Mouse (Mus musculus) cerebellum, adult 2 months (tissue): ENCODE measurements around the gene Chd3. TPM values are rescaled to one million over a fixed set of nuclear protein-coding genes. Genes with fewer than 3 reads are reported as not detected.

Experiments used
- DNase-seq, 2 experiments: peaks; one replicate each; pipeline ENCODE4 v3.0.0; 2021
- H3K27ac ChIP-seq: fragments of 200-500 bp; 2 replicates; pipeline ENCODE4 v1.5.1; 2012; ENCODE audit warnings: low read length, control low read depth, inconsistent platforms; ENCODE audit not compliant: insufficient read depth
- H3K27me3 ChIP-seq: fragments of 200-500 bp; 2 replicates; pipeline ENCODE4 v1.6.1; 2012; ENCODE audit warnings: inconsistent platforms, mild to moderate bottlenecking, low read length, moderate library complexity; ENCODE audit not compliant: control insufficient read depth, insufficient read depth
- H3K4me1 ChIP-seq: fragments of 200-500 bp; 2 replicates; pipeline ENCODE4 v1.6.1; 2011; ENCODE audit warnings: low read length; ENCODE audit not compliant: control insufficient read depth, insufficient read depth
- H3K4me3 ChIP-seq: fragments of 200-500 bp; replicated peaks from 2 replicates; pipeline ENCODE3; 2011; ENCODE audit warnings: mild to moderate bottlenecking, low read depth, low read length, control low read depth; ENCODE audit not compliant: insufficient read depth
- CTCF ChIP-seq: fragments of 200-500 bp; IDR thresholded peaks from 2 replicates; pipeline ENCODE4 v1.5.1; 2011; ENCODE audit warnings: low read depth, mild to moderate bottlenecking, control low read depth, low read length, moderate library complexity, borderline replicate concordance; ENCODE audit not compliant: insufficient read depth
- POLR2A ChIP-seq: fragments of 200-500 bp; IDR thresholded peaks from 2 replicates; pipeline ENCODE4 v1.6.1; 2011; ENCODE audit warnings: low read length, control low read depth, borderline replicate concordance; ENCODE audit not compliant: insufficient read depth
- WGBS: fragments of 180-500 bp; shearing (Covaris S2); methylation state at CpG from one replicate; pipeline ENCODE4 v1.1.7; 2018; 5-methylcytosine and 5-hydroxymethylcytosine counted together
- polyA plus RNA-seq: library from polyadenylated mRNA; depleted of rRNA; stranded (reverse); fragments of >200 nt; gene quantifications from 2 replicates; pipeline ENCODE4 v1.2.3, GENCODE M21; 2012

Gene Chd3
- polyA plus RNA-seq, 1 experiment, result 111 TPM

GRCm38 (mm10) chr11:69375646-69376045, 6.4 kb upstream of the Chd3 start:
- no peaks in the 10 kb centered on the region for H3K27me3 ChIP-seq
- H3K4me3 ChIP-seq, result no peak overlapping the region
- H3K27ac ChIP-seq, result no peak overlapping the region
- no peak for TF ChIP-seq POLR2A
- no peak for TF ChIP-seq CTCF
- H3K4me1 ChIP-seq, result peaks cover 17% of the 10 kb centered on the region
- WGBS, result 86% methylated on average over 4 of the region's 4 CpGs
- DNase-seq, result no peak

GRCm38 (mm10) chr11:69373223-69373965, 4.2 kb upstream of the Chd3 start:
- H3K27ac ChIP-seq, result no peak overlapping the region
- no peaks in the 10 kb centered on the region for H3K27me3 ChIP-seq
- H3K4me3 ChIP-seq, result no peak overlapping the region
- 94% methylated on average over 16 of the region's 16 CpGs for WGBS
- no peak for DNase-seq
- TF ChIP-seq POLR2A, result no peak
- no peak for TF ChIP-seq CTCF
- peaks cover 17% of the 10 kb centered on the region for H3K4me1 ChIP-seq

- H3K27me3 ChIP-seq, result no peaks in the 10 kb centered on the region
- DNase-seq, result no peak
- H3K4me1 ChIP-seq, result peaks cover 23% of the 10 kb centered on the region
- no peak overlapping the region for H3K4me3 ChIP-seq
- WGBS, result 63% methylated on average over 3 of the region's 3 CpGs
- no peak overlapping the region; the same call in 1 of the 2 replicates for H3K27ac ChIP-seq
- no peak for TF ChIP-seq POLR2A
- TF ChIP-seq CTCF, result peak; percentile 30; the same call in 1 of the 2 replicates
These were observed 3.6 kb upstream of the Chd3 start for GRCm38 (mm10) chr11:69372780-69373170.

GRCm38 (mm10) chr11:69372056-69372779, 3.0 kb upstream of the Chd3 start:
- 7% methylated on average over 12 of the region's 12 CpGs for WGBS
- peak overlapping the region; percentile 72 for H3K27ac ChIP-seq
- H3K4me1 ChIP-seq, result peaks cover 24% of the 10 kb centered on the region
- no peaks in the 10 kb centered on the region for H3K27me3 ChIP-seq
- H3K4me3 ChIP-seq, result peak overlapping the region; percentile 15
- DNase-seq, result peak; percentile 91 to 96
- no peak for TF ChIP-seq CTCF
- peak; percentile 29; the same call in 1 of the 2 replicates for TF ChIP-seq POLR2A

GRCm38 (mm10) chr11:69371601-69372000, 2.4 kb upstream of the Chd3 start:
- 33% methylated on average over 12 of the region's 12 CpGs for WGBS
- no peak overlapping the region for H3K4me3 ChIP-seq
- no peak for DNase-seq

GRCm38 (mm10) chr11:69370817-69371215, 1.6 kb upstream of the Chd3 start:
- no peak for DNase-seq
- WGBS, result 71% methylated on average over 9 of the region's 9 CpGs
- no peak overlapping the region for H3K27ac ChIP-seq
- no peak overlapping the region for H3K4me3 ChIP-seq
- peaks cover 29% of the 10 kb centered on the region for H3K4me1 ChIP-seq
- no peak for TF ChIP-seq CTCF
- H3K27me3 ChIP-seq, result no peaks in the 10 kb centered on the region

More at GRCm38 (mm10) chr11:69371601-69372000, 2.4 kb upstream of the Chd3 start:
- no peak for TF ChIP-seq POLR2A
- no peak for TF ChIP-seq CTCF
- H3K4me1 ChIP-seq, result peaks cover 24% of the 10 kb centered on the region
- no peaks in the 10 kb centered on the region for H3K27me3 ChIP-seq
- peak overlapping the region; percentile 3; the same call in 1 of the 2 replicates for H3K27ac ChIP-seq

GRCm38 (mm10) chr11:69369990-69370816, 997 bp upstream of the Chd3 start:
- Histone ChIP-seq H3K4me1 (peaks cover 35% of the 10 kb centered on the region), H3K27ac (no peak overlapping the region), H3K4me3 (no peak overlapping the region), H3K27me3 (no peaks in the 10 kb centered on the region)
- no peak for DNase-seq
- no peak for TF ChIP-seq CTCF
- no peak for TF ChIP-seq POLR2A
- WGBS, result 75% methylated on average over 2 of the region's 2 CpGs
